ENCODE assay signal across 10 mouse cellular contexts in the genomic region with DNA sequence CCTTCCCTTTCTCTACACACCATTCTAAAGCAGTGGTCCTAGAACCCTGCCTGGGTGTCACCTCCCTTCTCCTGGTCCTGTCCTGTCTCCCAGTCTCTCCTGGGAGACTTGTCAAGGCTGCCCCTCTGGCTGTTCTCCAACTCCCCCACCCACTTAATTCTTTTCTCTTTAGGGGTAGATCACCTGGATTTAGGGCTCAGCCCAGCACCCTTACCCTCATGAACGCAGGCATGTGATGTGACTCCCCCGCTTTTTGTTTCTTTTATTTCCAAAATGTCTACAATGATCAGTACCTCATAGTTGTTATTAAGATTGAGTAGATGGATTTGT. TPM values are rescaled to one million over a fixed set of nuclear protein-coding genes. Genes with fewer than 3 reads are reported as not detected.
A peak's percentile ranks its signal among the peaks of the same experiment; 100 is the strongest.
DNase-seq lines count a peak whose midpoint lies in the region; ATAC-seq and TF ChIP-seq lines count a peak whose summit lies in the region.
"Had no signal": no experiment of that assay in that cellular context is flagged by ENCODE, and none has a peak within 500 bp of the region (broad histone marks: within the 10 kb centered on the region; RNA-seq: fewer than 3 reads in every experiment).

No protein-coding gene starts in this region.

- H3K36me3 ChIP-seq in heart, embryonic 12.5 days, result no peaks in the 10 kb centered on the region
- peaks cover 0 to 42% of the 10 kb centered on the region in 2 experiments; a peak in 2 of 4 replicates for H3K36me3 ChIP-seq in MEL (ENCODE audit: control insufficient read depth in 1 of 2, insufficient read depth in 2 of 2, low read length in 2 of 2)
- H3K36me3 ChIP-seq in forebrain, postnatal 0 days (ENCODE audit: insufficient read depth), result no peaks in the 10 kb centered on the region
- no peaks in the 10 kb centered on the region for H3K36me3 ChIP-seq in liver, embryonic 14.5 days (replicated peaks; ENCODE audit: control insufficient read depth, insufficient read depth, low read depth)

- no peak for TF ChIP-seq EP300 in MEL (IDR thresholded peaks at IDR 0.05; ENCODE audit: low read depth in 1 of 2, low read length in 2 of 2)
- no peak for TF ChIP-seq EP300 in liver, embryonic 14.5 days (IDR thresholded peaks at IDR 0.05; ENCODE audit: low read depth)

- peaks cover 28% of the 10 kb centered on the region for H3K79me2 ChIP-seq in MEL (ENCODE audit: control insufficient read depth, insufficient read depth, low read length, poor library complexity)

- DNase-seq in heart, adult 18-20 months, result no peak
- DNase-seq in MEL (ENCODE audit: low read depth, low spot score), result no peak
- DNase-seq in forebrain, postnatal 0 days, result no peak
- no peak for DNase-seq in liver, embryonic 14.5 days (ENCODE audit: low read depth in 3 of 3, low spot score in 3 of 3)
- DNase-seq in ovary, postnatal 14 days (ENCODE audit: low spot score), result no peak
- DNase-seq in left cerebral cortex, adult 9 months (ENCODE audit: low spot score in 2 of 2), result no peak
- DNase-seq in thymus, postnatal 36 days, result no peak

- peak overlapping the region; percentile 75 for H3K9ac ChIP-seq in heart, embryonic 12.5 days
- peak overlapping the region; percentile 36 for H3K9ac ChIP-seq in MEL (ENCODE audit: control insufficient read depth, low read depth, low read length, poor library complexity, severe bottlenecking)
- H3K9ac ChIP-seq in forebrain, postnatal 0 days, result no peak overlapping the region
- no peak overlapping the region for H3K9ac ChIP-seq in liver, embryonic 14.5 days (replicated peaks)

- peaks cover 72% of the 10 kb centered on the region for H3K4me1 ChIP-seq in heart, embryonic 12.5 days (replicated peaks)
- peaks cover 15 to 55% of the 10 kb centered on the region in 2 experiments for H3K4me1 ChIP-seq in MEL (ENCODE audit: control insufficient read depth in 1 of 2, insufficient read depth in 2 of 2, low read length in 2 of 2)
- H3K4me1 ChIP-seq in forebrain, postnatal 0 days (ENCODE audit: insufficient read depth), result no peaks in the 10 kb centered on the region
- peaks cover 0 to 42% of the 10 kb centered on the region in 2 experiments; a peak in 3 of 4 replicates for H3K4me1 ChIP-seq in liver, embryonic 14.5 days (replicated peaks; ENCODE audit: control insufficient read depth in 2 of 2, insufficient read depth in 2 of 2, low read length in 1 of 2)

- WGBS in heart, embryonic 12.5 days, result 78% methylated on average over 2 of the region's 2 CpGs
- WGBS in forebrain, postnatal 0 days, result 88% methylated on average over 2 of the region's 2 CpGs
- WGBS in liver, embryonic 14.5 days (ENCODE audit: insufficient replicate concordance), result 48% methylated on average over 2 of the region's 2 CpGs

- TF ChIP-seq CTCF in MEL (IDR thresholded peaks at IDR 0.05 in 2 of 3, conservative IDR thresholded peaks at IDR 0.05 in 1 of 3; ENCODE audit: control insufficient read depth in 1 of 3, insufficient read depth in 1 of 3, low read depth in 2 of 3, low read length in 3 of 3, poor library complexity in 1 of 3, severe bottlenecking in 1 of 3), result no peak
- no peak for TF ChIP-seq CTCF in forebrain, postnatal 0 days (IDR thresholded peaks at IDR 0.05; ENCODE audit: low read depth)
- TF ChIP-seq CTCF in liver, embryonic 14.5 days (IDR thresholded peaks at IDR 0.05; ENCODE audit: low read depth), result no peak

- peak overlapping the region; percentile 86 for H3K4me2 ChIP-seq in heart, embryonic 12.5 days
- peak overlapping the region; percentile 46 for H3K4me2 ChIP-seq in forebrain, postnatal 0 days (ENCODE audit: low read depth)
- peak overlapping the region; percentile 61 for H3K4me2 ChIP-seq in liver, embryonic 14.5 days (ENCODE audit: low read depth)

- H3K27ac ChIP-seq in heart, embryonic 12.5 days (ENCODE audit: poor library complexity, severe bottlenecking), result no peak overlapping the region; the same call in 1 of the 2 replicates
- no peak overlapping the region for H3K27ac ChIP-seq in MEL (ENCODE audit: control insufficient read depth, low read depth, low read length)
- no peak overlapping the region for H3K27ac ChIP-seq in forebrain, postnatal 0 days (ENCODE audit: low read depth, low read length)
- H3K27ac ChIP-seq in liver, embryonic 14.5 days, result no peak overlapping the region

- TF ChIP-seq POLR2A in MEL (IDR thresholded peaks at IDR 0.05; ENCODE audit: control insufficient read depth in 1 of 2, insufficient read depth in 1 of 2, low read depth in 1 of 2, low read length in 2 of 2, poor library complexity in 1 of 2), result no peak

- no peak for ATAC-seq in heart, embryonic 12.5 days (ENCODE audit: insufficient number of reproducible peaks, low FRiP score)
- no peak for ATAC-seq in forebrain, postnatal 0 days
- no peak for ATAC-seq in liver, embryonic 14.5 days (ENCODE audit: insufficient read depth)

- peak overlapping the region; percentile 59 for H3K4me3 ChIP-seq in heart, embryonic 12.5 days
- peak overlapping the region; percentile 12 to 26; a peak in 2 of 4 replicates for H3K4me3 ChIP-seq in MEL (ENCODE audit: control insufficient read depth in 1 of 2, insufficient read depth in 1 of 2, low read depth in 2 of 2, low read length in 2 of 2)
- no peak overlapping the region for H3K4me3 ChIP-seq in forebrain, postnatal 0 days (ENCODE audit: low read depth, low read length)
- peak overlapping the region; percentile 28 to 61; a peak in 3 of 4 replicates for H3K4me3 ChIP-seq in liver, embryonic 14.5 days (ENCODE audit: insufficient read depth in 1 of 2, low read depth in 2 of 2, low read length in 2 of 2)

- no peaks in the 10 kb centered on the region for H3K27me3 ChIP-seq in heart, embryonic 12.5 days (replicated peaks)
- no peaks in the 10 kb centered on the region for H3K27me3 ChIP-seq in MEL (ENCODE audit: control insufficient read depth in 1 of 2, insufficient read depth in 2 of 2, low read length in 2 of 2)
- no peaks in the 10 kb centered on the region for H3K27me3 ChIP-seq in forebrain, postnatal 0 days (ENCODE audit: insufficient read depth, low read length)
- no peaks in the 10 kb centered on the region for H3K27me3 ChIP-seq in liver, embryonic 14.5 days (ENCODE audit: control insufficient read depth, insufficient read depth, low read length)

- TF ChIP-seq RAD21 in MEL (IDR thresholded peaks at IDR 0.05; ENCODE audit: low read depth, low read length), result no peak

- H3K9me3 ChIP-seq in heart, embryonic 12.5 days (replicated peaks), result no peaks in the 10 kb centered on the region
- no peaks in the 10 kb centered on the region for H3K9me3 ChIP-seq in MEL (replicated peaks; ENCODE audit: insufficient read depth, low read length)
- no peaks in the 10 kb centered on the region for H3K9me3 ChIP-seq in forebrain, postnatal 0 days (ENCODE audit: low read length)
- no peaks in the 10 kb centered on the region for H3K9me3 ChIP-seq in liver, embryonic 14.5 days (ENCODE audit: control insufficient read depth, low read length)

TF ChIP-seq in MEL, 35 proteins besides CTCF, POLR2A, EP300 and RAD21 (continues in another document):
- TF ChIP-seq POLR2AphosphoS2 (IDR thresholded peaks at IDR 0.05; ENCODE audit: low read length) (no peak), TAL1 (IDR thresholded peaks at IDR 0.05; ENCODE audit: low read length) (no peak), MXI1 (IDR thresholded peaks at IDR 0.05; ENCODE audit: low read depth, low read length) (no peak), TCF12 (IDR thresholded peaks at IDR 0.05; ENCODE audit: low read depth, low read length) (no peak)

RNA-seq across cellular contexts. Expression of a gene that starts 1.8 kb away (rescaled TPM):
- 37.2 and 37.9 TPM in 2 replicates for polyA plus RNA-seq in heart, embryonic 12.5 days (2016; fragmentation: Nextera tagmentation; extraction: Ambion mirVana)
- total RNA-seq in heart, adult 18-20 months (2021), result 10 to 100 TPM; 47.5 to 50.8 TPM
- total RNA-seq in MEL (2012; rRNA removed), result 16.6 and 22.0 TPM in 2 replicates
- polyA plus RNA-seq in MEL (2012; ENCODE audit: insufficient read depth in 1 of 2, insufficient read length in 2 of 2, low read depth in 1 of 2, low replicate concordance in 2 of 2, missing spikeins in 1 of 2), result 10 to 100 TPM in 1 of 2 experiments, not detected in 1; 43.4 TPM
- 6.8 and 12.1 TPM in 2 replicates for total RNA-seq in forebrain, postnatal 0 days (2014; rRNA removed)
- polyA plus RNA-seq in forebrain, postnatal 0 days (2015; fragmentation: Nextera tagmentation; extraction: Ambion mirVana), result 13.2 and 13.6 TPM in 2 replicates
- 15.4 and 16.8 TPM in 2 replicates for polyA plus RNA-seq in liver, embryonic 14.5 days (2012; rRNA removed)
- 19.8 and 21.1 TPM in 2 replicates for polyA plus RNA-seq in liver, embryonic 14.5 days (2014; fragmentation: Nextera tagmentation; extraction: Ambion mirVana)

RNA-seq across cellular contexts. Expression of a gene that starts 29.6 kb away (rescaled TPM):
- polyA plus RNA-seq in heart, embryonic 12.5 days (2016; fragmentation: Nextera tagmentation; extraction: Ambion mirVana), result not detected in 2 replicates
- total RNA-seq in heart, adult 18-20 months (2021), result not detected
- not detected in 2 replicates for total RNA-seq in MEL (2012; rRNA removed)
- polyA plus RNA-seq in MEL (2012; ENCODE audit: insufficient read depth in 1 of 2, insufficient read length in 2 of 2, low read depth in 1 of 2, low replicate concordance in 2 of 2, missing spikeins in 1 of 2), result under 1 TPM in 1 of 2 experiments, not detected in 1; 0.13 TPM
- total RNA-seq in forebrain, postnatal 0 days (2014; rRNA removed), result 0.15 and 1.00 TPM in 2 replicates
- 0.16 TPM in 2 replicates for polyA plus RNA-seq in forebrain, postnatal 0 days (2015; fragmentation: Nextera tagmentation; extraction: Ambion mirVana)
- polyA plus RNA-seq in liver, embryonic 14.5 days (2012; rRNA removed), result 0.39 and 0.48 TPM in 2 replicates
- 0.38 and 0.47 TPM in 2 replicates for polyA plus RNA-seq in liver, embryonic 14.5 days (2014; fragmentation: Nextera tagmentation; extraction: Ambion mirVana)
- total RNA-seq: CH12.LX; gastrocnemius, adult 18-20 months had no signal

RNA-seq across cellular contexts. Expression of a gene that starts 30.5 kb away (rescaled TPM):
- polyA plus RNA-seq in heart, embryonic 12.5 days (2016; fragmentation: Nextera tagmentation; extraction: Ambion mirVana), result 0.70 and 0.80 TPM in 2 replicates
- total RNA-seq in heart, adult 18-20 months (2021), result 1 to 10 TPM in 1 of 2 experiments, under 1 TPM in 1; 0.47 to 1.3 TPM
- total RNA-seq in MEL (2012; rRNA removed), result 0.07 TPM in 1 of 2 replicates, not detected in the other
- polyA plus RNA-seq in MEL (2012; ENCODE audit: insufficient read depth in 1 of 2, insufficient read length in 2 of 2, low read depth in 1 of 2, low replicate concordance in 2 of 2, missing spikeins in 1 of 2), result under 1 TPM in 1 of 2 experiments, not detected in 1; 0.50 TPM
- total RNA-seq in forebrain, postnatal 0 days (2014; rRNA removed), result 0.67 and 1.2 TPM in 2 replicates
- polyA plus RNA-seq in forebrain, postnatal 0 days (2015; fragmentation: Nextera tagmentation; extraction: Ambion mirVana), result 1.0 and 1.5 TPM in 2 replicates
- 0.34 and 0.40 TPM in 2 replicates for polyA plus RNA-seq in liver, embryonic 14.5 days (2012; rRNA removed)
- 0.34 and 0.36 TPM in 2 replicates for polyA plus RNA-seq in liver, embryonic 14.5 days (2014; fragmentation: Nextera tagmentation; extraction: Ambion mirVana)
- total RNA-seq: CH12.LX had no signal

RNA-seq across cellular contexts. Expression of a gene that starts 37.3 kb away (rescaled TPM):
- 40.9 and 41.2 TPM in 2 replicates for polyA plus RNA-seq in heart, embryonic 12.5 days (2016; fragmentation: Nextera tagmentation; extraction: Ambion mirVana)
- total RNA-seq in heart, adult 18-20 months (2021), result 10 to 100 TPM; 25.0 to 28.7 TPM
- total RNA-seq in MEL (2012; rRNA removed), result 35.0 and 47.6 TPM in 2 replicates
- polyA plus RNA-seq in MEL (2012; ENCODE audit: insufficient read depth in 1 of 2, insufficient read length in 2 of 2, low read depth in 1 of 2, low replicate concordance in 2 of 2, missing spikeins in 1 of 2), result 10 to 100 TPM in 1 of 2 experiments, not detected in 1; 64.2 TPM
- 14.9 and 19.9 TPM in 2 replicates for total RNA-seq in forebrain, postnatal 0 days (2014; rRNA removed)
- 11.4 and 14.8 TPM in 2 replicates for polyA plus RNA-seq in forebrain, postnatal 0 days (2015; fragmentation: Nextera tagmentation; extraction: Ambion mirVana)
- polyA plus RNA-seq in liver, embryonic 14.5 days (2012; rRNA removed), result 12.3 and 12.5 TPM in 2 replicates
- 15.2 and 15.7 TPM in 2 replicates for polyA plus RNA-seq in liver, embryonic 14.5 days (2014; fragmentation: Nextera tagmentation; extraction: Ambion mirVana)
- total RNA-seq: CH12.LX had no signal

Comparison
In these comparisons a context has a peak if more than half of its experiments do, and no peak if none do; other contexts are left out.
1. H3K9ac ChIP-seq: peak in heart, embryonic 12.5 days (single experiment) and MEL (single experiment); none in forebrain, postnatal 0 days (single experiment) and liver, embryonic 14.5 days (single experiment).
2. Peak in every context shown above with its lines, with median percentiles within 50 percentile points of each other: H3K4me2 ChIP-seq.